In the genomic region with DNA sequence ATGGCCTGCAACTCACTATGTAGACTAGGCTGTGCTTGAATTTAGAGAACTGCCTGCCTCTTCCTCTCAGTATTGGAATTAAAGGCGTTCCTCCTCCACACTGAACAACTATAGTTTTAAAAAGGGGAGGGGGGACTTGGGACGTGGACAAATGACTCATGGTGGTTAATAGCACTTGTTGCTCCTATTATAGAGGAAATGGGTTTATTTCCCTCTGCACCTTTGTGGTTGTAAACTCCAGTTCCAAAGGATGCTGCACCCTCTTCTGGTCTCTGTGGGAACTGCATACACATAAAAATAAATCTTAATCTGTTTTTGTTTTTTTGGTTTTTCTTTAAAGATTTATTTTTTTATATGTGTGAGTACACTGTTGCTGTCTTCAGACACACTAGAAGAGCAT, we compare ENCODE assay signal across 9 mouse cellular contexts. TPM values are rescaled to one million over a fixed set of nuclear protein-coding genes. Genes with fewer than 3 reads are reported as not detected.
DNase-seq lines count a peak whose midpoint lies in the region; ATAC-seq and TF ChIP-seq lines count a peak whose summit lies in the region.
"Had no signal": no experiment of that assay in that cellular context is flagged by ENCODE, and none has a peak within 500 bp of the region (broad histone marks: within the 10 kb centered on the region; RNA-seq: fewer than 3 reads in every experiment).

No protein-coding gene starts in this region.

- no peaks in the 10 kb centered on the region for H3K36me3 ChIP-seq in liver, adult 2 months (ENCODE audit: control insufficient read depth, insufficient read depth, low read length)
- no peaks in the 10 kb centered on the region; the same call in 1 of the 2 replicates for H3K36me3 ChIP-seq in liver, embryonic 12.5 days
- H3K36me3 ChIP-seq: limb, embryonic 15.5 days had no signal

- peak overlapping the region; percentile 70; the same call in 1 of the 2 replicates for H3K9ac ChIP-seq in liver, adult 2 months (ENCODE audit: low read depth, low read length)
- no peak overlapping the region for H3K9ac ChIP-seq in liver, embryonic 12.5 days
- H3K9ac ChIP-seq: limb, embryonic 15.5 days had no signal

- H3K79me2 ChIP-seq in liver, adult 2 months (ENCODE audit: control insufficient read depth, insufficient read depth, low read length): peaks cover 39% of the 10 kb centered on the region

- WGBS in cerebellum, adult 2 months: 35% methylated on average over 2 of the region's 2 CpGs
- 29% methylated on average over 2 of the region's 2 CpGs for WGBS in liver, adult 2 months
- WGBS in liver, embryonic 12.5 days (ENCODE audit: insufficient replicate concordance): 12% methylated on average over 2 of the region's 2 CpGs

- no peak overlapping the region for H3K4me3 ChIP-seq in cerebellum, adult 2 months (replicated peaks; ENCODE audit: insufficient read depth, low read depth, low read length)
- H3K4me3 ChIP-seq in liver, adult 2 months (ENCODE audit: insufficient read depth, low read depth, low read length): no peak overlapping the region
- no peak overlapping the region for H3K4me3 ChIP-seq in liver, embryonic 12.5 days
- H3K4me3 ChIP-seq: limb, embryonic 15.5 days had no signal

- no peak overlapping the region for H3K4me2 ChIP-seq in liver, embryonic 12.5 days
- H3K4me2 ChIP-seq: limb, embryonic 15.5 days had no signal

- DNase-seq in cerebellum, adult 2 months: peak in 1 of 2 experiments; percentile 36
- no peak for DNase-seq in cerebellum, adult 11-12 months
- peak; percentile 69 for DNase-seq in liver, adult 2 months (ENCODE audit: extremely low read depth, low read depth, low spot score)
- DNase-seq in c-Kit-positive CD71-positive TER-119-positive erythroid progenitor cells, embryonic 14.5 days (ENCODE audit: low spot score): peak; percentile 46
- DNase-seq in natural killer cell, adult 2 months (ENCODE audit: low spot score in 2 of 2): peak; percentile 34 to 45
- no peak for DNase-seq in left cerebral cortex, postnatal 4 days
- no peak for DNase-seq in right cerebral cortex, postnatal 10 days (ENCODE audit: low spot score in 2 of 2)

- intact Hi-C loops in left cerebral cortex, postnatal 4 days (cut with DNase I): no loop called here

- H3K4me1 ChIP-seq in cerebellum, adult 2 months (ENCODE audit: control insufficient read depth, insufficient read depth, low read length): peaks cover 9% of the 10 kb centered on the region; the same call in 1 of the 2 replicates
- peaks cover 42% of the 10 kb centered on the region for H3K4me1 ChIP-seq in liver, adult 2 months (ENCODE audit: control insufficient read depth, insufficient read depth, low read length)
- peaks cover 65% of the 10 kb centered on the region for H3K4me1 ChIP-seq in liver, embryonic 12.5 days

- no peaks in the 10 kb centered on the region for H3K9me3 ChIP-seq in liver, embryonic 12.5 days (replicated peaks)
- H3K9me3 ChIP-seq: limb, embryonic 15.5 days had no signal

- no peak for TF ChIP-seq POLR2A in cerebellum, adult 2 months (IDR thresholded peaks at IDR 0.05; ENCODE audit: borderline replicate concordance, insufficient read depth, low read length)
- no peak for TF ChIP-seq POLR2A in liver, adult 2 months (IDR thresholded peaks at IDR 0.05; ENCODE audit: extremely low read depth, insufficient read depth, low read length)

- TF ChIP-seq CTCF in cerebellum, adult 2 months (IDR thresholded peaks at IDR 0.05; ENCODE audit: borderline replicate concordance, insufficient read depth, low read depth, low read length): peak; percentile 41; the same call in 1 of the 2 replicates
- peak; percentile 50 for TF ChIP-seq CTCF in liver, adult 2 months (IDR thresholded peaks at IDR 0.05; ENCODE audit: low read depth, low read length)

- ATAC-seq in liver, embryonic 12.5 days: no peak

- H3K27ac ChIP-seq in cerebellum, adult 2 months (ENCODE audit: insufficient read depth, low read length): no peak overlapping the region
- peak overlapping the region; percentile 86 for H3K27ac ChIP-seq in liver, adult 2 months (replicated peaks; ENCODE audit: insufficient read depth, low read depth, low read length)
- no peak overlapping the region for H3K27ac ChIP-seq in liver, embryonic 12.5 days
- H3K27ac ChIP-seq: limb, embryonic 15.5 days had no signal

- H3K27me3 ChIP-seq in cerebellum, adult 2 months (ENCODE audit: control insufficient read depth, insufficient read depth, low read length): no peaks in the 10 kb centered on the region
- no peaks in the 10 kb centered on the region for H3K27me3 ChIP-seq in liver, adult 2 months (ENCODE audit: control insufficient read depth, insufficient read depth, low read length)
- no peaks in the 10 kb centered on the region for H3K27me3 ChIP-seq in liver, embryonic 12.5 days (replicated peaks)
- H3K27me3 ChIP-seq: limb, embryonic 15.5 days had no signal

RNA-seq across cellular contexts. Expression of gene Nadk, which starts 6.0 kb away (rescaled TPM):
- polyA plus RNA-seq in cerebellum, adult 2 months (2012; rRNA removed): 59.0 and 60.2 TPM in 2 replicates
- 163 and 201 TPM in 2 replicates for total RNA-seq in liver, adult 2 months (2014; rRNA removed)
- polyA plus RNA-seq in liver, adult 2 months (2012; rRNA removed): 196 and 218 TPM in 2 replicates
- 75.9 and 78.0 TPM in 2 replicates for polyA plus RNA-seq in liver, embryonic 12.5 days (2016; fragmentation: Nextera tagmentation; extraction: Ambion mirVana)
- total RNA-seq in left cerebral cortex, postnatal 4 days (2021): 10 to 100 TPM; 58.8 to 59.5 TPM

RNA-seq across cellular contexts. Expression of gene Slc35e2, which starts 33.0 kb away (rescaled TPM):
- polyA plus RNA-seq in cerebellum, adult 2 months (2012; rRNA removed): 20.3 and 20.5 TPM in 2 replicates
- total RNA-seq in liver, adult 2 months (2014; rRNA removed): 63.5 and 65.6 TPM in 2 replicates
- polyA plus RNA-seq in liver, adult 2 months (2012; rRNA removed): 18.5 and 19.8 TPM in 2 replicates
- 7.1 and 7.3 TPM in 2 replicates for polyA plus RNA-seq in liver, embryonic 12.5 days (2016; fragmentation: Nextera tagmentation; extraction: Ambion mirVana)
- 10 to 100 TPM; 39.1 to 40.6 TPM for total RNA-seq in left cerebral cortex, postnatal 4 days (2021)

RNA-seq across cellular contexts. Expression of gene Cdk11b, which starts 56.5 kb away (rescaled TPM):
- polyA plus RNA-seq in cerebellum, adult 2 months (2012; rRNA removed): 57.8 and 63.7 TPM in 2 replicates
- total RNA-seq in liver, adult 2 months (2014; rRNA removed): 8.5 and 11.2 TPM in 2 replicates
- 8.8 and 10.6 TPM in 2 replicates for polyA plus RNA-seq in liver, adult 2 months (2012; rRNA removed)
- 41.1 and 45.5 TPM in 2 replicates for polyA plus RNA-seq in liver, embryonic 12.5 days (2016; fragmentation: Nextera tagmentation; extraction: Ambion mirVana)
- 10 to 100 TPM; 55.5 to 60.6 TPM for total RNA-seq in left cerebral cortex, postnatal 4 days (2021)

Comparison
In these comparisons a context has a peak if more than half of its experiments do, and no peak if none do; other contexts are left out.
1. DNase-seq: peak in liver, adult 2 months (single experiment), c-Kit-positive CD71-positive TER-119-positive erythroid progenitor cells, embryonic 14.5 days (single experiment) and natural killer cell, adult 2 months (2 of 2); none in cerebellum, adult 11-12 months (single experiment), left cerebral cortex, postnatal 4 days (single experiment) and right cerebral cortex, postnatal 10 days (0 of 2).